26 mouse cellular contexts compared by ENCODE assay signal in genomic region chr19:10742145-10742544, GRCm38 (mm10). TPM values are rescaled to one million over a fixed set of nuclear protein-coding genes. Genes with fewer than 3 reads are reported as not detected.
DNase-seq lines count a peak whose midpoint lies in the region; ATAC-seq and TF ChIP-seq lines count a peak whose summit lies in the region.
"Had no signal": no experiment of that assay in that cellular context is flagged by ENCODE, and none has a peak within 500 bp of the region (broad histone marks: within the 10 kb centered on the region; RNA-seq: fewer than 3 reads in every experiment).

No protein-coding gene starts in this region.

- 0 out of 2 replicates have a peak overlapping the region, but pooled peaks have one; percentile 12 for H3K27ac ChIP-seq in thymus, adult 2 months (ENCODE audit: control insufficient read depth, insufficient read depth, low read length)
- H3K27ac ChIP-seq in CH12.LX (ENCODE audit: insufficient read depth, low read depth) = peak overlapping the region; percentile 62
- H3K27ac ChIP-seq in stomach, postnatal 0 days (replicated peaks) = 0 out of 2 replicates have a peak overlapping the region, but pooled peaks have one; percentile 24
- H3K27ac ChIP-seq in hindbrain, embryonic 14.5 days = no peak overlapping the region
- H3K27ac ChIP-seq in kidney, embryonic 14.5 days (ENCODE audit: low read depth, low read length) = no peak overlapping the region
- H3K27ac ChIP-seq: forebrain, embryonic 10.5 days; forebrain, embryonic 13.5 days; gastrocnemius, adult 2 months; heart, embryonic 15.5 days; hindbrain, embryonic 10.5 days; hindbrain, embryonic 15.5 days had no signal

- dilution Hi-C loops in CH12.LX (cut with MboI; ENCODE audit: extremely low pct_ligation_motif_present, extremely low pct_unique_long_range_greater_than_20kb, low sequenced_read_pairs) = no loop called here

- peak; percentile 7 for ATAC-seq in inflammation-experienced regulatory T-cells, adult 6 months
- no peak for ATAC-seq in stomach, postnatal 0 days (ENCODE audit: low FRiP score, low TSS enrichment)
- no peak for ATAC-seq in hindbrain, embryonic 14.5 days (ENCODE audit: low FRiP score)
- ATAC-seq in kidney, embryonic 14.5 days (ENCODE audit: low FRiP score, low TSS enrichment) = no peak
- ATAC-seq: forebrain, embryonic 13.5 days; forebrain, embryonic 16.5 days; intestine, embryonic 16.5 days had no signal

- TF ChIP-seq EP300 in CH12.LX (IDR thresholded peaks at IDR 0.05; ENCODE audit: low read length) = no peak
- no peak for TF ChIP-seq EP300 in stomach, postnatal 0 days (optimal IDR thresholded peaks at IDR 0.05)

- no peak for TF ChIP-seq POLR2A in thymus, adult 2 months (IDR thresholded peaks at IDR 0.05; ENCODE audit: control insufficient read depth, extremely low read depth, insufficient read depth, low read length, poor library complexity)
- no peak for TF ChIP-seq POLR2A in CH12.LX (IDR thresholded peaks at IDR 0.05; ENCODE audit: low read depth, low read length)

- H3K4me2 ChIP-seq in CH12.LX (ENCODE audit: insufficient read depth, low read depth, poor library complexity, severe bottlenecking) = peak overlapping the region; percentile 96
- no peak overlapping the region for H3K4me2 ChIP-seq in stomach, postnatal 0 days (replicated peaks; ENCODE audit: low read depth)
- no peak overlapping the region for H3K4me2 ChIP-seq in hindbrain, embryonic 14.5 days (replicated peaks)
- no peak overlapping the region for H3K4me2 ChIP-seq in kidney, embryonic 14.5 days (replicated peaks; ENCODE audit: low read depth, low read length)
- H3K4me2 ChIP-seq: forebrain, embryonic 13.5 days; heart, embryonic 12.5 days; heart, embryonic 15.5 days; hindbrain, embryonic 15.5 days had no signal

- H3K36me3 ChIP-seq in thymus, adult 2 months (ENCODE audit: control insufficient read depth, insufficient read depth, low read length) = no peaks in the 10 kb centered on the region
- peaks cover 0 to 7% of the 10 kb centered on the region in 2 experiments for H3K36me3 ChIP-seq in CH12.LX (replicated peaks in 1 of 2; ENCODE audit: control insufficient read depth in 1 of 2, insufficient read depth in 1 of 2, low read length in 1 of 2)
- H3K36me3 ChIP-seq in stomach, postnatal 0 days (ENCODE audit: control insufficient read depth, insufficient read depth, low read length) = no peaks in the 10 kb centered on the region
- H3K36me3 ChIP-seq in hindbrain, embryonic 14.5 days (replicated peaks; ENCODE audit: control insufficient read depth, insufficient read depth) = no peaks in the 10 kb centered on the region
- H3K36me3 ChIP-seq in kidney, embryonic 14.5 days (ENCODE audit: control insufficient read depth, insufficient read depth, low read length) = no peaks in the 10 kb centered on the region
- H3K36me3 ChIP-seq: forebrain, embryonic 10.5 days; heart, embryonic 12.5 days; heart, embryonic 15.5 days; hindbrain, embryonic 10.5 days; hindbrain, embryonic 15.5 days had no signal

- H3K9ac ChIP-seq in CH12.LX (ENCODE audit: insufficient read depth, low read depth) = peak overlapping the region; percentile 54
- no peak overlapping the region for H3K9ac ChIP-seq in stomach, postnatal 0 days (ENCODE audit: low read length)
- H3K9ac ChIP-seq in hindbrain, embryonic 14.5 days = no peak overlapping the region
- no peak overlapping the region for H3K9ac ChIP-seq in kidney, embryonic 14.5 days (ENCODE audit: low read depth, low read length)
- H3K9ac ChIP-seq: forebrain, embryonic 13.5 days; heart, embryonic 12.5 days; heart, embryonic 15.5 days; hindbrain, embryonic 15.5 days had no signal

- TF ChIP-seq RAD21 in CH12.LX (IDR thresholded peaks at IDR 0.05; ENCODE audit: low read depth, low read length) = no peak

- WGBS in thymus, adult 2 months = 78% methylated on average over 6 of the region's 6 CpGs
- 80% methylated on average over 6 of the region's 6 CpGs for WGBS in stomach, postnatal 0 days
- 87% methylated on average over 6 of the region's 6 CpGs for WGBS in hindbrain, embryonic 14.5 days
- WGBS in kidney, embryonic 14.5 days = 83% methylated on average over 6 of the region's 6 CpGs

- TF ChIP-seq CTCF in thymus, adult 2 months (IDR thresholded peaks at IDR 0.05; ENCODE audit: borderline replicate concordance, control insufficient read depth, extremely low read depth, insufficient read depth, low read length, poor library complexity) = no peak
- TF ChIP-seq CTCF in CH12.LX (conservative IDR thresholded peaks at IDR 0.05 in 1 of 2, IDR thresholded peaks at IDR 0.05 in 1 of 2; ENCODE audit: low read depth in 2 of 2, low read length in 2 of 2) = no peak
- TF ChIP-seq CTCF in stomach, postnatal 0 days (IDR thresholded peaks at IDR 0.05; ENCODE audit: low read depth) = no peak

- no peaks in the 10 kb centered on the region for H3K9me3 ChIP-seq in CH12.LX (replicated peaks; ENCODE audit: low read length)
- H3K9me3 ChIP-seq in stomach, postnatal 0 days (ENCODE audit: control insufficient read depth, low read length) = no peaks in the 10 kb centered on the region
- no peaks in the 10 kb centered on the region for H3K9me3 ChIP-seq in hindbrain, embryonic 14.5 days (ENCODE audit: control insufficient read depth, low read length)
- no peaks in the 10 kb centered on the region for H3K9me3 ChIP-seq in kidney, embryonic 14.5 days (ENCODE audit: control insufficient read depth, low read length)
- H3K9me3 ChIP-seq: forebrain, embryonic 10.5 days; forebrain, embryonic 13.5 days; heart, embryonic 12.5 days; heart, embryonic 15.5 days; hindbrain, embryonic 10.5 days; hindbrain, embryonic 15.5 days had no signal

- H3K79me2 ChIP-seq in CH12.LX (replicated peaks; ENCODE audit: control insufficient read depth, extremely low read depth, insufficient read depth, poor library complexity, severe bottlenecking) = peaks cover 17% of the 10 kb centered on the region

- H3K4me3 ChIP-seq in thymus, adult 2 months (ENCODE audit: control insufficient read depth, insufficient read depth, low read length) = no peak overlapping the region
- H3K4me3 ChIP-seq in CH12.LX (replicated peaks in 1 of 3; ENCODE audit: low read depth in 2 of 3, low read length in 2 of 3, poor library complexity in 1 of 3) = peak overlapping the region; percentile 62 to 91 (median 71)
- H3K4me3 ChIP-seq in stomach, postnatal 0 days (ENCODE audit: low read depth, low read length) = no peak overlapping the region
- H3K4me3 ChIP-seq in hindbrain, embryonic 14.5 days (replicated peaks; ENCODE audit: low read length) = no peak overlapping the region
- H3K4me3 ChIP-seq in kidney, embryonic 14.5 days (ENCODE audit: low read length) = no peak overlapping the region
- H3K4me3 ChIP-seq: forebrain, embryonic 10.5 days; forebrain, embryonic 13.5 days; gastrocnemius, adult 2 months; heart, embryonic 12.5 days; heart, embryonic 15.5 days; hindbrain, embryonic 10.5 days; hindbrain, embryonic 15.5 days had no signal

- H3K4me1 ChIP-seq in thymus, adult 2 months (replicated peaks; ENCODE audit: control insufficient read depth, insufficient read depth, low read length) = peaks cover 52% of the 10 kb centered on the region
- H3K4me1 ChIP-seq in CH12.LX (ENCODE audit: control insufficient read depth in 1 of 2, insufficient read depth in 2 of 2) = peaks cover 36 to 65% of the 10 kb centered on the region in 2 experiments
- H3K4me1 ChIP-seq in stomach, postnatal 0 days (replicated peaks; ENCODE audit: control insufficient read depth, insufficient read depth) = no peaks in the 10 kb centered on the region
- H3K4me1 ChIP-seq in hindbrain, embryonic 14.5 days (replicated peaks; ENCODE audit: control insufficient read depth, insufficient read depth, low read length) = no peaks in the 10 kb centered on the region
- H3K4me1 ChIP-seq in kidney, embryonic 14.5 days (ENCODE audit: control insufficient read depth, insufficient read depth, low read length) = 0 out of 2 replicates have a peak, but pooled peaks cover 5% of the 10 kb centered on the region
- H3K4me1 ChIP-seq: forebrain, embryonic 13.5 days; hindbrain, embryonic 15.5 days had no signal

- H3K27me3 ChIP-seq in thymus, adult 2 months (ENCODE audit: control insufficient read depth, insufficient read depth, low read length) = no peaks in the 10 kb centered on the region
- no peaks in the 10 kb centered on the region for H3K27me3 ChIP-seq in CH12.LX (replicated peaks)
- no peaks in the 10 kb centered on the region for H3K27me3 ChIP-seq in stomach, postnatal 0 days (ENCODE audit: control insufficient read depth, insufficient read depth, low read length)
- H3K27me3 ChIP-seq in hindbrain, embryonic 14.5 days (ENCODE audit: control insufficient read depth, insufficient read depth, low read length) = no peaks in the 10 kb centered on the region
- no peaks in the 10 kb centered on the region for H3K27me3 ChIP-seq in kidney, embryonic 14.5 days (ENCODE audit: control insufficient read depth, insufficient read depth, low read length)
- H3K27me3 ChIP-seq: forebrain, embryonic 13.5 days; heart, embryonic 12.5 days; hindbrain, embryonic 15.5 days had no signal

- DNase-seq in thymus, adult 2 months = peak; percentile 2
- DNase-seq in thymus, postnatal 0 days (ENCODE audit: low spot score) = no peak
- no peak for DNase-seq in CH12.LX (ENCODE audit: extremely low read depth)
- no peak for DNase-seq in stomach, postnatal 0 days (ENCODE audit: low spot score)
- DNase-seq in hindbrain, embryonic 14.5 days (ENCODE audit: low spot score) = no peak
- DNase-seq in cerebellum, adult 11 months = no peak
- DNase-seq: adrenal gland, adult 8-10 months; adrenal gland, postnatal 25 days; B cell, adult 2 months; cerebellum, adult 18-20 months; cerebellum, adult 9-10 months; cerebellum, postnatal 14 days; gastrocnemius, adult 2 months; gastrocnemius, postnatal 14 days; heart, postnatal 36 days had no signal

- in situ Hi-C loops in CH12.LX (cut with MboI; ENCODE audit: low pct_ligation_motif_present, low pct_unique_long_range_greater_than_20kb, low sequenced_read_pairs) = loop anchor here (5.0 kb wide), 1 partner anchor 85 kb away; no protein-coding TSS in a partner anchor

RNA-seq across cellular contexts. Expression of gene Cd5, which starts 3.3 kb away (rescaled TPM):
- 250 and 282 TPM in 2 replicates for polyA plus RNA-seq in thymus, adult 2 months (2012; rRNA removed)
- polyA plus RNA-seq in thymus, postnatal 0 days (2015; fragmentation: Nextera tagmentation; extraction: Ambion mirVana) = 116 and 132 TPM in 2 replicates
- 8.7 and 9.9 TPM in 2 replicates for total RNA-seq in CH12.LX (2012; rRNA removed)
- total RNA-seq in CH12.LX (2014; rRNA removed) = 17.7 and 20.7 TPM in 2 replicates
- polyA plus RNA-seq in CH12.LX (2012; ENCODE audit: insufficient read length, low read depth) = 46.8 and 51.4 TPM in 2 replicates
- 100 to 1,000 TPM; 355 to 487 (median 480) TPM for polyA plus RNA-seq in inflammation-experienced regulatory T-cells, adult 6 months (2017; shearing (Covaris generic))
- polyA plus RNA-seq in stomach, postnatal 0 days (2015; fragmentation: Nextera tagmentation; extraction: Ambion mirVana) = 1.6 and 1.8 TPM in 2 replicates
- polyA plus RNA-seq in hindbrain, embryonic 14.5 days (2014; fragmentation: Nextera tagmentation; extraction: Ambion mirVana) = 0.31 TPM in 2 replicates
- 0.46 and 0.61 TPM in 2 replicates for polyA plus RNA-seq in kidney, embryonic 14.5 days (2014; fragmentation: Nextera tagmentation; extraction: Ambion mirVana)
- total RNA-seq: gastrocnemius, adult 2 months; gastrocnemius, postnatal 14 days; MEL had no signal
- polyA plus RNA-seq: forebrain, embryonic 10.5 days; forebrain, embryonic 13.5 days; intestine, embryonic 16.5 days had no signal

RNA-seq across cellular contexts. Expression of gene Vps37c, which starts 53.6 kb away (rescaled TPM):
- polyA plus RNA-seq in thymus, adult 2 months (2012; rRNA removed) = 38.2 and 40.4 TPM in 2 replicates
- 14.6 and 19.3 TPM in 2 replicates for polyA plus RNA-seq in thymus, postnatal 0 days (2015; fragmentation: Nextera tagmentation; extraction: Ambion mirVana)
- 9.5 and 10.8 TPM in 2 replicates for total RNA-seq in CH12.LX (2012; rRNA removed)
- total RNA-seq in CH12.LX (2014; rRNA removed) = 4.9 and 6.2 TPM in 2 replicates
- polyA plus RNA-seq in CH12.LX (2012; ENCODE audit: insufficient read length, low read depth) = 13.0 and 13.4 TPM in 2 replicates
- polyA plus RNA-seq in inflammation-experienced regulatory T-cells, adult 6 months (2017; shearing (Covaris generic)) = 10 to 100 TPM; 11.4 to 15.9 (median 14.1) TPM
- polyA plus RNA-seq in stomach, postnatal 0 days (2015; fragmentation: Nextera tagmentation; extraction: Ambion mirVana) = 48.6 and 57.3 TPM in 2 replicates
- polyA plus RNA-seq in hindbrain, embryonic 14.5 days (2014; fragmentation: Nextera tagmentation; extraction: Ambion mirVana) = 28.7 and 31.3 TPM in 2 replicates
- 18.9 and 31.7 TPM in 2 replicates for polyA plus RNA-seq in kidney, embryonic 14.5 days (2014; fragmentation: Nextera tagmentation; extraction: Ambion mirVana)

Comparison
In these comparisons a context has a peak if more than half of its experiments do, and no peak if none do; other contexts are left out.
1. H3K27ac ChIP-seq: peak in thymus, adult 2 months (single experiment), CH12.LX (single experiment) and stomach, postnatal 0 days (single experiment); none in hindbrain, embryonic 14.5 days (single experiment) and kidney, embryonic 14.5 days (single experiment).
2. H3K4me3 ChIP-seq: peak in CH12.LX (3 of 3); none in thymus, adult 2 months (single experiment), stomach, postnatal 0 days (single experiment), hindbrain, embryonic 14.5 days (single experiment) and kidney, embryonic 14.5 days (single experiment).
3. RNA of gene Cd5, which starts 3.3 kb away (polyA plus RNA-seq): 355 to 487 TPM in inflammation-experienced regulatory T-cells, adult 6 months, 250 to 282 TPM in thymus, adult 2 months, 116 to 132 TPM in thymus, postnatal 0 days and 46.8 to 51.4 TPM in CH12.LX; 1.6 to 1.8 TPM in stomach, postnatal 0 days, 0.46 to 0.61 TPM in kidney, embryonic 14.5 days and 0.31 TPM in hindbrain, embryonic 14.5 days; every median in the first group is over 10 times any median in the second.